Mouse (Mus musculus) cerebellum, adult 2 months (tissue): ENCODE data around the gene Ptbp3.

Experiments used
- CTCF ChIP-seq: fragments of 200-500 bp; IDR thresholded peaks from 2 replicates; pipeline ENCODE4 v1.5.1; 2011; ENCODE audit warnings: low read depth, mild to moderate bottlenecking, control low read depth, low read length, moderate library complexity, borderline replicate concordance; ENCODE audit not compliant: insufficient read depth
- POLR2A ChIP-seq: fragments of 200-500 bp; IDR thresholded peaks from 2 replicates; pipeline ENCODE4 v1.6.1; 2011; ENCODE audit warnings: low read length, control low read depth, borderline replicate concordance; ENCODE audit not compliant: insufficient read depth

DNA sequence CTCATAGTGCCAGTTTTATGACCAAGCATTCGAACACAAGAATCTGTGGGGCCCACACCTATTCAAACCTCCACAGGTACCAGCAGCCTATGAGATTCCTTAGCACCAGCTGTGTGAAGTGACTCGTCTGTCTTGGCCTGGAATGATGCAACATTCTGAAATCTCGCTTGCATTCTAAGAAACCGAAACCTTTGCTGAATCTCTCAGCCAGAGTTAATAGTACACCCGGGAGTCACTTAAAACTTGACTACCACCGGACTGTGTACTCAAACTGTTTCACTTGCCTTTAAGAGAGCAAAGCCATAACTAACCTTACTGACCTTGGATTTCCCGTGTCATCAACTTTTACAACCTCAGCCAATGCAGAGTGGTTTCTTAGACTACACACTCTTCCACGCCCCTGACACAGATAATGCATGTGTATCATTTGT is 96.6 kb downstream of the Ptbp3 start:
- TF ChIP-seq CTCF: no peak
- TF ChIP-seq POLR2A: no peak
